Mouse (Mus musculus) heart, adult 8-10 months (tissue): ENCODE data around the gene Fkbp6. TPM values are rescaled to one million over a fixed set of nuclear protein-coding genes. Genes with fewer than 3 reads are reported as not detected.

Experiments
- DNase-seq: peaks from one replicate; pipeline ENCODE4 v3.0.0; 2022; ENCODE audit warnings: low spot score
- total RNA-seq, 4 experiments: library from RNA; stranded (reverse); gene quantifications; 2 replicates each; pipeline ENCODE4 v1.2.4; 2022

Fkbp6 gene
- total RNA-seq, 4 experiments from 2014 or later = 0.24 to 0.94 (median 0.90) TPM; not detected in 1

- DNase-seq = no peak
Measured at GRCm38 (mm10) chr5:135352995-135353394, 3.2 kb upstream of the Fkbp6 start, which contains the start of gene Trim50. Gene Trim50 (plus strand): TSS chr5:135353295.

- no peak for DNase-seq
Measured at GRCm38 (mm10) chr5:135351606-135352005, 1.8 kb upstream of the Fkbp6 start.

GRCm38 (mm10) chr5:135347511-135348011 lies 2.3 kb downstream of the Fkbp6 start:
- DNase-seq = no peak

GRCm38 (mm10) chr5:135346430-135346829 lies 3.4 kb downstream of the Fkbp6 start:
- DNase-seq = no peak

GRCm38 (mm10) chr5:135345989-135346388 lies 3.9 kb downstream of the Fkbp6 start:
- DNase-seq = no peak

- no peak for DNase-seq
Measured at GRCm38 (mm10) chr5:135337575-135337974, 12.3 kb downstream of the Fkbp6 start.

GRCm38 (mm10) chr5:135331161-135331560 lies 18.7 kb downstream of the Fkbp6 start:
- DNase-seq = no peak

- no peak for DNase-seq
Measured at GRCm38 (mm10) chr5:135330201-135330600, 19.6 kb downstream of the Fkbp6 start.

- no peak for DNase-seq
Measured at GRCm38 (mm10) chr5:135329471-135329870, 20.4 kb downstream of the Fkbp6 start.

GRCm38 (mm10) chr5:135326121-135326659 lies 23.7 kb downstream of the Fkbp6 start:
- no peak for DNase-seq

- no peak for DNase-seq
Measured at GRCm38 (mm10) chr5:135322197-135322596, 27.6 kb downstream of the Fkbp6 start.

- DNase-seq = no peak
Measured at GRCm38 (mm10) chr5:135319856-135320255, 30.0 kb downstream of the Fkbp6 start.

GRCm38 (mm10) chr5:135316177-135316576 lies 33.7 kb downstream of the Fkbp6 start:
- DNase-seq = no peak

- no peak for DNase-seq
Measured at GRCm38 (mm10) chr5:135306321-135306965, 43.4 kb downstream of the Fkbp6 start.

GRCm38 (mm10) chr5:135302454-135302853 lies 47.4 kb downstream of the Fkbp6 start:
- DNase-seq = no peak

- no peak for DNase-seq
Measured at GRCm38 (mm10) chr5:135301916-135302315, 47.9 kb downstream of the Fkbp6 start.

GRCm38 (mm10) chr5:135292001-135292400 lies 57.8 kb downstream of the Fkbp6 start:
- no peak for DNase-seq

- no peak for DNase-seq
Measured at GRCm38 (mm10) chr5:135291193-135291592, 58.7 kb downstream of the Fkbp6 start.

- no peak for DNase-seq
Measured at GRCm38 (mm10) chr5:135290703-135291102, 59.1 kb downstream of the Fkbp6 start.

- DNase-seq = no peak
Measured at GRCm38 (mm10) chr5:135286926-135287325, 62.9 kb downstream of the Fkbp6 start.

GRCm38 (mm10) chr5:135286185-135286584 lies 63.7 kb downstream of the Fkbp6 start:
- peak; percentile 70 for DNase-seq

- no peak for DNase-seq
Measured at GRCm38 (mm10) chr5:135285211-135285610, 64.6 kb downstream of the Fkbp6 start.

- no peak for DNase-seq
Measured at GRCm38 (mm10) chr5:135280226-135280625, 69.6 kb downstream of the Fkbp6 start.
